Mouse (Mus musculus): ENCODE results near the gene Prlh. TPM values are rescaled to one million over a fixed set of nuclear protein-coding genes. Genes with fewer than 3 reads are reported as not detected.

Prlh gene
- polyA plus RNA-seq, 1 experiment from 2014 or later = not detected

DNA sequence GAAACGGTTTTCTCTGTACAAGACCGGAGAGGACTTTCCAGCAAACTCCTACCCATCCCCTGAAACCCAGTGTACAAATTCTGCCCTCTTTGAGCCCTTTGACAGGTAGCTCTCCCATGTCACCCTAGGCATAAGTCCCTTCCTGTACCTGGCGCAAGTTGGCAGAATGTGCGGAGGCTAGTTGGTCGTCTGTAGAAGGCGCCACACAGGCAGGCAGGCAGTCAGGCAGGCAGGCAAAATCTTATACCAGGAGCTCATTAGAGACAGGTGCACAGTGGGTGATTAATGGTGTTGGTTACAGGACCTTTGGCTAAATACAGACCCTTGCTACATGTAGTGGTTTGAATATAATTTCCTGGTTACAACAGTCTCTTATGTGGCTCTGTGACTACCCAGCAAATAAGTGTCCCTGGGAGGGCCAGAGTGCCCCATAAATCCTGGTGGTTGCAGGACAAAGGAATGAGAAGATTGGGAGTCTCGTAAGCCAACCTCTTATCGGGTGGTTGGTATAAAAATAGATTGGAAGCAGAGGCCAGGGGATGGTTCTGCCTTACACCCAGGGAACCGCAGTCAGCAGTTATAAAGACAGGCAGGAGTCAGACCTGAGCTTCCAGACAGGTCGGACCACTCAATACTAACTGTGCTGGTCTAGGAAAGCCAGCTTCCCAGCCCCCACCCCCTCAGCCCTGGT, 47.1 kb downstream of the Prlh start:
- Histone ChIP-seq H3K36me3 (ENCODE audit: control insufficient read depth, insufficient read depth, low read length) (no peaks in the 10 kb centered on the region), H3K27ac (replicated peaks; ENCODE audit: low read depth, low read length) (no peak overlapping the region), H3K4me3 (ENCODE audit: low read depth, low read length) (peak overlapping the region; percentile 81; the same call in 1 of the 2 replicates), H3K4me2 (ENCODE audit: low read depth, low read length) (peak overlapping the region; percentile 99), H3K9me3 (ENCODE audit: control insufficient read depth, low read length) (no peaks in the 10 kb centered on the region), H3K27me3 (replicated peaks; ENCODE audit: control insufficient read depth, insufficient read depth, low read length) (no peaks in the 10 kb centered on the region), H3K9ac (ENCODE audit: low read depth, low read length) (no peak overlapping the region), H3K4me1 (ENCODE audit: control insufficient read depth, insufficient read depth, low read length) (peaks cover 10% of the 10 kb centered on the region)
- DNase-seq (ENCODE audit: low spot score) (no peak), ATAC-seq (ENCODE audit: low read depth) (no peak)
- 69% methylated on average over 10 of the region's 10 CpGs for WGBS

GRCm38 (mm10) chr1:91001101-91001500, 48.2 kb downstream of the Prlh start:
- Histone ChIP-seq H3K9me3 (ENCODE audit: control insufficient read depth, low read length) (no peaks in the 10 kb centered on the region), H3K9ac (ENCODE audit: low read depth, low read length) (no peak overlapping the region), H3K4me1 (ENCODE audit: control insufficient read depth, insufficient read depth, low read length) (peaks cover 10% of the 10 kb centered on the region), H3K27ac (replicated peaks; ENCODE audit: low read depth, low read length) (no peak overlapping the region), H3K4me3 (ENCODE audit: low read depth, low read length) (no peak overlapping the region), H3K27me3 (replicated peaks; ENCODE audit: control insufficient read depth, insufficient read depth, low read length) (no peaks in the 10 kb centered on the region), H3K4me2 (ENCODE audit: low read depth, low read length) (no peak overlapping the region), H3K36me3 (ENCODE audit: control insufficient read depth, insufficient read depth, low read length) (no peaks in the 10 kb centered on the region)
- WGBS = 94% methylated on average over 3 of the region's 3 CpGs
- ATAC-seq (ENCODE audit: low read depth) (no peak), DNase-seq (ENCODE audit: low spot score) (no peak)

DNA sequence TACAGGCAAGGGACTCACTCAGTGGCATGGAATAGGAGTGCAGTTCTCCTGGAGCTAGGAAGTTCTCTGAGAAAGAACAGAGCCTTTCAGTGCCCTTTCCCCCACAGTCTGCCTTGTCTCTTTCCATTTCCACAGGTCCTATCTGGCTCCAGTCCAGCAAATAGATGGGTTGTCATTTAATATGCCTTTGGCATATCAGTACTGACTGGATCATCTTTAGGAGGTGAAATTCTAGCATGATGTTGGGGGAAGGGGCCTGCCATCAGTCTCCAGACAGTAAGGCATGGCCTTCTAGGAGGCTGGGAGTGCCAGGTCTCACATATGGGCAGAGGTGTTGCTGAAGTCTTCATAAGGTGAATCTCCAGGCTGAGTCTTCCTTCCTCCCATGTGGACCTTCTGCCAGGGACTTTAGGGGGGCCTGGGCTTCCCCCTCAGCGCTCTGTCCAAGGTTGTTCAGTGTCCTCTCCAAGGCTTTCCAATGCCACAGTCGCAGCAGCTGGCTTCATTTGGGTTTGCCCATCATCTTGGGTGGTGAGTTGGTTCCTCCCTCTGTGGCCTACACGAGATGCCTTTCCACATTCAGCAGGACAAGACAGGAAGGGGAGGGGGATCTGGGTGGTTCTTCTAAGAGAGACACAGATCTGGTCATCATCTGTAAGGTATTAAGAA, 49.1 kb downstream of the Prlh start:
- no peaks in the 10 kb centered on the region for H3K27me3 ChIP-seq (replicated peaks; ENCODE audit: control insufficient read depth, insufficient read depth, low read length)
- WGBS = 91% methylated on average over 3 of the region's 3 CpGs
- DNase-seq (ENCODE audit: low spot score) (no peak), ATAC-seq (ENCODE audit: low read depth) (no peak)
- no peaks in the 10 kb centered on the region for H3K36me3 ChIP-seq (ENCODE audit: control insufficient read depth, insufficient read depth, low read length)
- H3K4me1 ChIP-seq (ENCODE audit: control insufficient read depth, insufficient read depth, low read length) = peaks cover 10% of the 10 kb centered on the region
- no peaks in the 10 kb centered on the region for H3K9me3 ChIP-seq (ENCODE audit: control insufficient read depth, low read length)
- H3K27ac ChIP-seq (replicated peaks; ENCODE audit: low read depth, low read length) = no peak overlapping the region
- H3K4me3 ChIP-seq (ENCODE audit: low read depth, low read length) = no peak overlapping the region
- H3K9ac ChIP-seq (ENCODE audit: low read depth, low read length) = no peak overlapping the region
- H3K4me2 ChIP-seq (ENCODE audit: low read depth, low read length) = no peak overlapping the region

GRCm38 (mm10) chr1:91002641-91003040, 49.7 kb downstream of the Prlh start:
- Histone ChIP-seq H3K9ac (ENCODE audit: low read depth, low read length) (no peak overlapping the region), H3K4me2 (ENCODE audit: low read depth, low read length) (no peak overlapping the region), H3K4me1 (ENCODE audit: control insufficient read depth, insufficient read depth, low read length) (peaks cover 10% of the 10 kb centered on the region), H3K27me3 (replicated peaks; ENCODE audit: control insufficient read depth, insufficient read depth, low read length) (no peaks in the 10 kb centered on the region), H3K4me3 (ENCODE audit: low read depth, low read length) (no peak overlapping the region), H3K27ac (replicated peaks; ENCODE audit: low read depth, low read length) (no peak overlapping the region), H3K36me3 (ENCODE audit: control insufficient read depth, insufficient read depth, low read length) (no peaks in the 10 kb centered on the region), H3K9me3 (ENCODE audit: control insufficient read depth, low read length) (no peaks in the 10 kb centered on the region)
- DNase-seq (ENCODE audit: low spot score) = no peak
- WGBS = 73% methylated on average over 3 of the region's 3 CpGs
- no peak for ATAC-seq (ENCODE audit: low read depth)

Other genes starting within 250 kb of the Prlh start
- gene Col6a3, start 109.1 kb upstream of the Prlh start, polyA plus RNA-seq (2014; fragmentation: Nextera tagmentation; extraction: Ambion mirVana) = 262 and 324 TPM in 2 replicates
- 0.86 and 1.1 TPM in 2 replicates for gene Mlph, start 38.0 kb upstream of the Prlh start, polyA plus RNA-seq (2014; fragmentation: Nextera tagmentation; extraction: Ambion mirVana)
- gene Rab17, start 16.6 kb downstream of the Prlh start, polyA plus RNA-seq (2014; fragmentation: Nextera tagmentation; extraction: Ambion mirVana) = 2.4 and 2.5 TPM in 2 replicates
- gene Lrrfip1, start 45.6 kb downstream of the Prlh start, polyA plus RNA-seq (2014; fragmentation: Nextera tagmentation; extraction: Ambion mirVana) = 51.6 and 58.6 TPM in 2 replicates
- 0.85 and 1.1 TPM in 2 replicates for gene Rbm44, start 192.0 kb downstream of the Prlh start, polyA plus RNA-seq (2014; fragmentation: Nextera tagmentation; extraction: Ambion mirVana)
- 13.5 and 21.7 TPM in 2 replicates for gene Ramp1, start 226.7 kb downstream of the Prlh start, polyA plus RNA-seq (2014; fragmentation: Nextera tagmentation; extraction: Ambion mirVana)

All from embryonic facial prominence, embryonic 14.5 days (tissue).